Mouse (Mus musculus): ENCODE data around the gene Ino80b. TPM values are rescaled to one million over a fixed set of nuclear protein-coding genes. Genes with fewer than 3 reads are reported as not detected.

Ino80b gene
- total and polyA plus RNA-seq, 2 experiments from 2014 or later: 14.8 to 31.0 TPM

DNA sequence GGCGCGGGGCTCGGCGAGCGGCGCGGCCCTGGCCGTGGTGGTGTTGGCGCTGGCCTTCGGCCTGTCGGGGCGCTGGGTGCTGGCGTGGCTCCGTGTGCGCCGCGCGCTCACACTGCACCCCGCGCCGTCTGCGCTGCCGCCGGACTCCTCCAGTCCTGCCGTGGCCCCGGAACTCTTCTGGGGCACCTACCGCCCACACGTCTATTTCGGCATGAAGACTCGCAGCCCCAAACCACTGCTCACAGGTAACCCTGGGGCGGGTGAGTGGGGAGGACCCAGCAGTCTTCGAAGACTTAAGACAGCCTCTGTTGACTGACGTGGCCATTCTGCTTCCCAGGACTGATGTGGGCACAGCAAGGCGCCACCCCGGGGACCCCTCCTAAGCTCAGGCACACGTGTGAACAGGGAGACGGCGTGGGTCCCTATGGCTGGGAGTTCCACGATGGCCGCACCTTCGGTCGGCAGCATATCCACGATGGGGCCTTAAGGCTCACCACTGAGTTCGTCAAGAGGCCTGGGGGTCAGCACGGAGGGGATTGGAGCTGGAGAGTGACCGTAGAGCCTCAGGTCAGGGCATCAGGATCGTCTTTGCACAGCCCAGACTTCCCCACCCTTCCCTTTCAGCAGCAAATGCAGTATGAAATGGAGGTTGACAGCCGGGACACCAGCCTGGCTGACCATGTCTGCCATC, 9.4 kb downstream of the Ino80b start:
- no peaks in the 10 kb centered on the region for H3K27me3 ChIP-seq (ENCODE audit: insufficient read depth, low read length)
- H3K9me3 ChIP-seq (ENCODE audit: low read length): no peaks in the 10 kb centered on the region
- DNase-seq (ENCODE audit: low spot score) (no peak), ATAC-seq (peak; percentile 70)
- TF ChIP-seq CTCF (IDR thresholded peaks at IDR 0.05; ENCODE audit: low read depth): no peak
- WGBS: 2% methylated on average over 42 of the region's 48 CpGs
- peak overlapping the region; percentile 81 for H3K4me3 ChIP-seq (ENCODE audit: low read length)
- peak overlapping the region; percentile 84 for H3K9ac ChIP-seq (replicated peaks; ENCODE audit: low read length)
- peak overlapping the region; percentile 95 for H3K4me2 ChIP-seq (ENCODE audit: low read depth, low read length)
- H3K27ac ChIP-seq: peak overlapping the region; percentile 78
- H3K36me3 ChIP-seq (ENCODE audit: insufficient read depth, low read length): 0 out of 2 replicates have a peak, but pooled peaks cover 9% of the 10 kb centered on the region
- H3K4me1 ChIP-seq (ENCODE audit: insufficient read depth, low read length): peaks cover 18% of the 10 kb centered on the region

DNA sequence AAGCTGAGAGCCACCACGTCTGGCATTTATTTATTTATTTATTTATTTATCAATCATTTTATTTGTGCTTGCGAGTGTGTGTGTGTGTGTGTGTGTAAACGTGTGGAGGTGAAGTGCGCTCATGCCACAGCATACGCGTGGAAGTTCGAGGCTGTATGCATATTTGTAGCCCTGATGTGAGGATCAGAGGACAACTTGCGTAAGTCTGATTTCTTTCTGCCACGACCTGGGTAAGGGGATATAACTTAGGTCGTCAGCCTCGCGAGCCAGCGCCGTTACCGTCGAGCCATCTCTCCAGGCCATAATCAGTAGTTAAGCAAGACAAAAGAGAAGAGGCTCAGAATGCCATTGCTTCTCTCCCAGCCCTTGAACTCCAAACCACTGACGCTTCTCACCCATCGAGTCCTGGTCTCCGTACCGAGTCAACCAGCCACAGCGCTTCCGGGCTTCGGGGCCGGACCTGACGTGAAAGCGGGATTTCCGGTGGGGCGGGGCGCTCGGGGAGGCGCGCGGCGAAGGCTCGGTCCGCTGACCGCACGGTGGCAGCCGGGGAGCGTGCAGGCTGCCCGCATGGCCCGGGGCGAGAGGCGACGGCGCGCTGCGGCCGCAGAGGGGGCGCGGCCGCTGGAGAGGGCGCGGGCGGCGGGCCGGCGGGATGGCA, 10.1 kb downstream of the Ino80b start, which contains the start of gene Mogs:
Gene Mogs, plus strand, starts transcription at position 486 of the 661 bp plus-strand sequence.
- no peaks in the 10 kb centered on the region for H3K9me3 ChIP-seq (ENCODE audit: low read length)
- no peak; the same call in 1 of the 2 replicates for TF ChIP-seq CTCF (IDR thresholded peaks at IDR 0.05; ENCODE audit: low read depth)
- no peaks in the 10 kb centered on the region for H3K27me3 ChIP-seq (ENCODE audit: insufficient read depth, low read length)
- peak within 1 kb of the TSS; percentile 81 for H3K4me3 ChIP-seq (ENCODE audit: low read length)
- 0 out of 2 replicates have a peak, but pooled peaks cover 9% of the 10 kb centered on the region for H3K36me3 ChIP-seq (ENCODE audit: insufficient read depth, low read length)
- peak within 1 kb of the TSS; percentile 78 for H3K27ac ChIP-seq
- WGBS: 2% methylated on average over 58 of the region's 58 CpGs
- peaks cover 16% of the 10 kb centered on the region for H3K4me1 ChIP-seq (ENCODE audit: insufficient read depth, low read length)
- ATAC-seq: peak; percentile 89
- peak; percentile 95 for DNase-seq (ENCODE audit: low spot score)
- peak within 1 kb of the TSS; percentile 95 for H3K4me2 ChIP-seq (ENCODE audit: low read depth, low read length)
- peak within 1 kb of the TSS; percentile 84 for H3K9ac ChIP-seq (replicated peaks; ENCODE audit: low read length)

DNA sequence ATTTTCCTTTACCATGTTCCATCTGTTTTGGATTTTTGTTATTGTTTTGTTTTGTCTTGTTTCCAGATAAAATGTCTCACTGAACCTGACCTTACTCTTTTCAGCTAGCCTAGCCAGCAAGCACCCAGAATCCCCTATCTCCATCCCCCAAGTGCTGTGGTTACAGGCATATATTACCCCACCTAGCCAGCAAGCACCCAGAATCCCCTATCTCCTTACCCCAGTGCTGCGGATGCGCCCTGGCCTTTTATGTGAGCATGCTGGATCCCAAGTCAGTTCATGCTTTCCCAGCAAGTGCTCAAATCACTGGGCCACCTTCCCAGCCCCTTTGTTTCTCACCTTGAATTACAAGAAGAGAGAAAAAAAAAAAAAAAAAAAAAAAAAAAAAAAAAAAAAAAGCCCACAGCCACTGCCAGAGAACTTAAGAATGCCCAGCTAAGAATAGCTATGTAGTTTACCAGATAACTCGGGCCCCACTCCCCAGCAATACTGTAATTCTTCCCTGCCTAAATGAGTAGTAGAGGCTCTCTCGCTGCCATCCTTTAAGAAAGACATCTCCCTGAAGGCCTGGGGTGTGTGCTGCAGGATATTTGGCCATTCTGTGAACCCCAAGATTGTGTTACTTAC, 13.6 kb downstream of the Ino80b start:
- Histone ChIP-seq H3K4me3 (ENCODE audit: low read length) (no peak overlapping the region), H3K9ac (replicated peaks; ENCODE audit: low read length) (no peak overlapping the region), H3K36me3 (ENCODE audit: insufficient read depth, low read length) (0 out of 2 replicates have a peak, but pooled peaks cover 5% of the 10 kb centered on the region), H3K4me1 (ENCODE audit: insufficient read depth, low read length) (peaks cover 25% of the 10 kb centered on the region), H3K27ac (no peak overlapping the region), H3K27me3 (ENCODE audit: insufficient read depth, low read length) (no peaks in the 10 kb centered on the region), H3K4me2 (ENCODE audit: low read depth, low read length) (no peak overlapping the region), H3K9me3 (ENCODE audit: low read length) (no peaks in the 10 kb centered on the region)
- no peak for TF ChIP-seq CTCF (IDR thresholded peaks at IDR 0.05; ENCODE audit: low read depth)
- no peak for DNase-seq (ENCODE audit: low spot score)
- ATAC-seq: no peak
- WGBS: 89% methylated on average over 4 of the region's 4 CpGs

DNA sequence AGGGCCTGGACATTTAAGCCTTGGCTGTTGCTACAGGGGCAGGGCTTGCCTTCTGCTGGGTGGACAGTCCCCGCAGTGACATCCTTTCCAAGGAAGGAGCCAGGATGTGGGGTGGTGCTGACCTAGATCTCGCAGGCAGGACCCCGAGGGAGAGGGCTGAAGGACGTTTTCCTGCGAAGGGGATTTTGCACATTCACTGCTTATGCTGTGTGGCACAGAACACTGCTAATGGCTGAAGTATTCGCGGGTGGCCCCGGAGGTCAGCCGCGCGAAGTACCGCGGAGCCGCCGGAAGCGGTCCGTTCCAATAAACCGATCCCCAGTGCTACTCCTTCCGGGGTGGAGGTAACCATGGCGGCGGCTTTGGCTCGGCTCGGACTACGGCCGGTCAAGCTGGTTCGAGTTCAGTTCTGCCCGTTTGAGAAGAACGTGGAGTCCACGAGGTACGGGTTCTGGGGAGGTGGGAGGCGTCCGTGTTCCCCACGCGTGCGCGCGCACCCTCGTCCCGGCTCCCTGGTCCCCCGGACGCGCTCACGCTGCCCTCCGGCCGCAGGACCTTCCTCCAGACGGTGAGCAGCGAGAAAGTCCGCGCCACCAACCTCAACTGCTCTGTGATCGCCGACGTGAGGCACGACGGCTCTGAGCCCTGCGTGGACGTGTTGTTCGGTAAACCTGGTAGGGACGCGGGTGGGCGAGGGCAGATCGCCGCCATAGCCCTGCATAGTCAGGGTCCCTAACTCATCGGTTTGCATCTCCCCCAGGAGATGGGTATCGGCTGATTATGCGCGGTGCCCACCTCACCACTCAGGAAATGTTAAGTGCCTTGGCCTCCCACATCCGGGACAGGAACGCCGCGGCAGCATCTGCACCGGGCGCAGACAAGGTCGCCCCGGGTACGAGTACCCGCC, 16.2 kb downstream of the Ino80b start, which contains the start of gene Mrpl53:
Gene Mrpl53, plus strand, starts transcription at position 279 of the 907 bp plus-strand sequence.
- ATAC-seq (peak; percentile 93), DNase-seq (ENCODE audit: low spot score) (peak; percentile 91)
- no peaks in the 10 kb centered on the region for H3K27me3 ChIP-seq (ENCODE audit: insufficient read depth, low read length)
- peak within 1 kb of the TSS; percentile 96 for H3K4me2 ChIP-seq (ENCODE audit: low read depth, low read length)
- under 1% methylated on average over 76 of the region's 76 CpGs for WGBS
- H3K9me3 ChIP-seq (ENCODE audit: low read length): no peaks in the 10 kb centered on the region
- H3K4me1 ChIP-seq (ENCODE audit: insufficient read depth, low read length): peaks cover 18% of the 10 kb centered on the region
- H3K27ac ChIP-seq: peak within 1 kb of the TSS; percentile 91
- no peak for TF ChIP-seq CTCF (IDR thresholded peaks at IDR 0.05; ENCODE audit: low read depth)
- peaks cover 7% of the 10 kb centered on the region; the same call in 1 of the 2 replicates for H3K36me3 ChIP-seq (ENCODE audit: insufficient read depth, low read length)
- peak within 1 kb of the TSS; percentile 78 for H3K9ac ChIP-seq (replicated peaks; ENCODE audit: low read length)
- peak within 1 kb of the TSS; percentile 69 for H3K4me3 ChIP-seq (ENCODE audit: low read length)

DNA sequence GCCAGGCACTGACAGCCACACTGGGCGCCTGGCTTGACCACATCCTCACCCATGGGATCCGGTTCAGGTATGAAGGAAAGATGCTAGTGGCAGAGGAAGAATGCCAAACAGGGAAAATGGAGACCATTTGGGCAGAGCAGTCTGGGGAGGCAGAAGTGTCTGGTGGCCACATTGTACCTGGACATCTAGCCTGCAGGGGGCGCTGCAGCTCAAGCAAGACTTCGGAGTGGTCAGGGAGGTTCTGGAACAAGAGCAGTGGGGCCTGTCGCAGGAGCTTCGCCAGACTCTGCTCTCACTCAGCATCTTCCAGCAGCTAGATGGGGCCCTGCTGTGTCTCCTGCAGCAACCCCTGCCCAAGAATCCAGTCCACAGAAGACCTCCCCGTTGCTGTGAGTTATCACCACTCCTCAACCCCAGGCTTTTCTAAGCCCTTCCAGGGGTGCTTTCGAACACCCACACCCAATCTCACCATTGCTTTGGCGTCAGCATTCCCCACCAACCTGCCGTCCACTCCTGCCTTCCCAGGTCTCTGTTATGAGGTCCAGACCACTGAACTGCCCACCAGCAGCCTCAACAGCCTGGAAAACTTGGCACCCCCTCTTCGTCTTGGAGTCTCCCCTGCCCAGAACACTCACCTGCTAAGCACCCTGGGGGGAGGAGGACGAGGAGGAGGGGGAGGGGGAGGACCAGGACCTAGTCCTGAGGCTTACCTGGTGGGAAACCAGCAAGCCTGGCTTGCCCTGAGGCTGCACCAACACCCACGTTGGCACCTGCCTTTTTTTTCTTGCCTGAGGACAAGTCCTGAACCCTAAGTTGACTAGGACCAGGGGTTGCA, 17.4 kb downstream of the Ino80b start:
- Histone ChIP-seq H3K9me3 (ENCODE audit: low read length) (no peaks in the 10 kb centered on the region), H3K4me2 (ENCODE audit: low read depth, low read length) (peak overlapping the region; percentile 96), H3K36me3 (ENCODE audit: insufficient read depth, low read length) (peaks cover 7% of the 10 kb centered on the region; the same call in 1 of the 2 replicates), H3K4me1 (ENCODE audit: insufficient read depth, low read length) (peaks cover 26% of the 10 kb centered on the region), H3K9ac (replicated peaks; ENCODE audit: low read length) (peak overlapping the region; percentile 78), H3K27ac (peak overlapping the region; percentile 91; the same call in 1 of the 2 replicates), H3K4me3 (ENCODE audit: low read length) (no peak overlapping the region), H3K27me3 (ENCODE audit: insufficient read depth, low read length) (no peaks in the 10 kb centered on the region)
- peak; percentile 41; the same call in 1 of the 2 replicates for ATAC-seq
- TF ChIP-seq CTCF (IDR thresholded peaks at IDR 0.05; ENCODE audit: low read depth): peak; percentile 83
- peak; percentile 82 for DNase-seq (ENCODE audit: low spot score)
- 33% methylated on average over 13 of the region's 13 CpGs for WGBS
